Mouse (Mus musculus) CH12.LX (cell line): Measurements from ENCODE around the gene BC005624.

Experiments used
- CTCF ChIP-seq, 2 experiments: IDR thresholded peaks in 1 of 2; conservative IDR thresholded peaks in 1 of 2; 2 replicates each; pipeline ENCODE4 v1.5.1; 2011 to 2012; ENCODE audit warnings: low read depth in 2 of 2, low read length in 2 of 2, improper control_type of control experiment in 1 of 2, inconsistent platforms in 1 of 2, mild to moderate bottlenecking in 1 of 2, moderate library complexity in 1 of 2
- MYC ChIP-seq: IDR thresholded peaks from 2 replicates; pipeline ENCODE4 v1.6.1; 2011; ENCODE audit warnings: low read depth, mild to moderate bottlenecking, improper control_type of control experiment, low read length
- ZMIZ1 ChIP-seq: IDR thresholded peaks from 2 replicates; pipeline ENCODE4 v1.6.1; 2012; ENCODE audit warnings: low read depth, mild to moderate bottlenecking, inconsistent platforms, low read length, improper control_type of control experiment

DNA sequence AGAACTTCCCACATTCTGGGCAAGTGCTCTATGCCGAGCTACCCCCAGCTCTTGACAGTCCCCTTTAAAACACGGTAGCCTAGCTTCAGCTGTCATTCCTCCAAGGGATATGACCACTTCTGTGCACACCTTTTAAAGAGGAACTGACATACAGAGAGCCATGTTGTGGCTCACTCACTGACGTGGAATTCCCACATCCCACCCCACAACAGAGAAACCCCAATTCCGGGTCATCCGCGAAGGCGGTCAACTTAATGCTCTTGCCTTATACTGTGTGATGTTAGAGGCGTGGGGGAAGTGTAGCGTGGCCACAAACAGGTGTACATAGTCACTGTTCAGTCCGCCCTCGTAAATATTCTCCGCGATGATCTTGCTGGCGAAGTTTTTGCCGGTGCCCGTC is 15.2 kb downstream of the BC005624 start:
- TF ChIP-seq ZMIZ1 (no peak), MYC (no peak), CTCF (conservative IDR thresholded peaks at IDR 0.05 in 1 of 2, IDR thresholded peaks at IDR 0.05 in 1 of 2; ENCODE audit: low read depth in 2 of 2, low read length in 2 of 2) (no peak)
